ENCODE assay signal across 8 mouse cellular contexts in the genomic region with DNA sequence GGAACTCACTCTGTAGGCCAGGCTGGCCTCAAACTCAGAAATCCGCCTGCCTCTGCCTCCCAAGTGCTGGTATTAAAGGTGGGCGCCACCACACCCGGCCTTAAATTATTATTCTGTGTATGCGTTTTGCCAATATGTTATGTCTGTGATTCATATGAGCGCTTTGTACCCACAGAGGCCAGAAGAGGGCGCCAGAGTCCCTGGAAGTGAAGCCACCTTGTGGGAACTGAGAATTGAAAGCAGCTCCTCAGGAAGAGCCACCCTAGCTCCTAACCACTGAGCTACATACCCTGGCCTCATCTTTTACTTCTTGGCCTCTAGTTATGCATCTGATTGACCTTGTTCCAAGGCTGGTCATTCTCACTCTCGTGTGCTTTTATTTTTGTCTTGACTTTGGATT. TPM values are rescaled to one million over a fixed set of nuclear protein-coding genes. Genes with fewer than 3 reads are reported as not detected.
A peak's percentile ranks its signal among the peaks of the same experiment; 100 is the strongest.
DNase-seq lines count a peak whose midpoint lies in the region; ATAC-seq and TF ChIP-seq lines count a peak whose summit lies in the region.

No protein-coding gene starts in this region.

- WGBS in neural tube, embryonic 15.5 days = 31% methylated on average over 7 of the region's 7 CpGs
- 29% methylated on average over 7 of the region's 7 CpGs for WGBS in kidney, postnatal 0 days
- 18% methylated on average over 7 of the region's 7 CpGs for WGBS in liver, embryonic 14.5 days (ENCODE audit: insufficient replicate concordance)

- peaks cover 12% of the 10 kb centered on the region; the same call in 1 of the 2 replicates for H3K4me1 ChIP-seq in neural tube, embryonic 15.5 days
- H3K4me1 ChIP-seq in kidney, postnatal 0 days (replicated peaks; ENCODE audit: insufficient read depth, low read length) = peaks cover under 1% of the 10 kb centered on the region; the same call in 1 of the 2 replicates
- peaks cover 0 to 4% of the 10 kb centered on the region in 2 experiments; a peak in 2 of 4 replicates for H3K4me1 ChIP-seq in liver, embryonic 14.5 days (replicated peaks; ENCODE audit: control insufficient read depth in 2 of 2, insufficient read depth in 2 of 2, low read length in 1 of 2)

- no peak overlapping the region for H3K4me3 ChIP-seq in neural tube, embryonic 15.5 days (replicated peaks)
- no peak overlapping the region for H3K4me3 ChIP-seq in kidney, postnatal 0 days (replicated peaks; ENCODE audit: low read depth, low read length)
- no peak overlapping the region for H3K4me3 ChIP-seq in liver, embryonic 14.5 days (ENCODE audit: insufficient read depth in 1 of 2, low read depth in 2 of 2, low read length in 2 of 2)

- no peak for ATAC-seq in neural tube, embryonic 15.5 days (ENCODE audit: low FRiP score)
- ATAC-seq in frontal cortex, adult (ENCODE audit: low TSS enrichment) = peak; percentile 51; the same call in 1 of the 2 replicates
- ATAC-seq in kidney, postnatal 0 days (replicated peaks; ENCODE audit: low FRiP score, low read depth) = no peak
- no peak for ATAC-seq in liver, embryonic 14.5 days (ENCODE audit: insufficient read depth)

- no peak overlapping the region for H3K27ac ChIP-seq in neural tube, embryonic 15.5 days (replicated peaks)
- H3K27ac ChIP-seq in kidney, postnatal 0 days = no peak overlapping the region
- H3K27ac ChIP-seq in liver, embryonic 14.5 days = no peak overlapping the region

- no peak overlapping the region for H3K9ac ChIP-seq in neural tube, embryonic 15.5 days (replicated peaks)
- H3K9ac ChIP-seq in kidney, postnatal 0 days (ENCODE audit: low read depth, low read length) = no peak overlapping the region
- no peak overlapping the region for H3K9ac ChIP-seq in liver, embryonic 14.5 days (replicated peaks)

- peak; percentile 68 for DNase-seq in neural tube, embryonic 10.5 days (ENCODE audit: extremely low spot score, low spot score)
- peak; percentile 83 for DNase-seq in brain, adult 2 months (ENCODE audit: low read depth, low spot score)
- DNase-seq in kidney, postnatal 0 days (ENCODE audit: low spot score) = peak; percentile 84
- DNase-seq in liver, embryonic 14.5 days (ENCODE audit: low read depth in 3 of 3, low spot score in 3 of 3) = peak; percentile 62 to 65 (median 63)
- DNase-seq in right cerebral cortex, postnatal 10 days (ENCODE audit: low spot score in 2 of 2) = peak; percentile 66 to 83
- DNase-seq in urinary bladder, postnatal 25 days (ENCODE audit: low spot score) = peak; percentile 75

- no peaks in the 10 kb centered on the region for H3K9me3 ChIP-seq in neural tube, embryonic 15.5 days (replicated peaks)
- H3K9me3 ChIP-seq in kidney, postnatal 0 days (replicated peaks; ENCODE audit: low read length) = no peaks in the 10 kb centered on the region
- no peaks in the 10 kb centered on the region for H3K9me3 ChIP-seq in liver, embryonic 14.5 days (ENCODE audit: control insufficient read depth, low read length)

- H3K4me2 ChIP-seq in neural tube, embryonic 15.5 days = no peak overlapping the region
- H3K4me2 ChIP-seq in kidney, postnatal 0 days (ENCODE audit: low read length) = no peak overlapping the region
- H3K4me2 ChIP-seq in liver, embryonic 14.5 days (ENCODE audit: low read depth) = no peak overlapping the region

- no peak for TF ChIP-seq EP300 in liver, embryonic 14.5 days (IDR thresholded peaks at IDR 0.05; ENCODE audit: low read depth)

- H3K27me3 ChIP-seq in neural tube, embryonic 15.5 days (replicated peaks) = no peaks in the 10 kb centered on the region
- H3K27me3 ChIP-seq in kidney, postnatal 0 days (ENCODE audit: insufficient read depth, low read length) = no peaks in the 10 kb centered on the region
- no peaks in the 10 kb centered on the region for H3K27me3 ChIP-seq in liver, embryonic 14.5 days (ENCODE audit: control insufficient read depth, insufficient read depth, low read length)

- no peaks in the 10 kb centered on the region for H3K36me3 ChIP-seq in neural tube, embryonic 15.5 days
- no peaks in the 10 kb centered on the region for H3K36me3 ChIP-seq in kidney, postnatal 0 days (ENCODE audit: insufficient read depth, low read length)
- no peaks in the 10 kb centered on the region for H3K36me3 ChIP-seq in liver, embryonic 14.5 days (replicated peaks; ENCODE audit: control insufficient read depth, insufficient read depth, low read depth)

- peak; percentile 94 for TF ChIP-seq CTCF in kidney, postnatal 0 days (IDR thresholded peaks at IDR 0.05; ENCODE audit: low read depth)
- TF ChIP-seq CTCF in liver, embryonic 14.5 days (IDR thresholded peaks at IDR 0.05; ENCODE audit: low read depth) = peak; percentile 86

RNA-seq across cellular contexts. Expression of gene Ifit2, which starts 2.5 kb away (rescaled TPM):
- 6.1 and 7.5 TPM in 2 replicates for polyA plus RNA-seq in neural tube, embryonic 15.5 days (2015; fragmentation: Nextera tagmentation; extraction: Ambion mirVana)
- polyA plus RNA-seq in kidney, postnatal 0 days (2015; fragmentation: Nextera tagmentation; extraction: Ambion mirVana) = 12.0 and 12.3 TPM in 2 replicates
- polyA plus RNA-seq in liver, embryonic 14.5 days (2012; rRNA removed) = 0.75 and 2.1 TPM in 2 replicates
- polyA plus RNA-seq in liver, embryonic 14.5 days (2014; fragmentation: Nextera tagmentation; extraction: Ambion mirVana) = 2.8 and 3.5 TPM in 2 replicates

RNA-seq across cellular contexts. Expression of gene Lipa, which starts 20.7 kb away (rescaled TPM):
- 22.4 and 24.7 TPM in 2 replicates for polyA plus RNA-seq in neural tube, embryonic 15.5 days (2015; fragmentation: Nextera tagmentation; extraction: Ambion mirVana)
- 48.0 and 51.4 TPM in 2 replicates for polyA plus RNA-seq in kidney, postnatal 0 days (2015; fragmentation: Nextera tagmentation; extraction: Ambion mirVana)
- polyA plus RNA-seq in liver, embryonic 14.5 days (2012; rRNA removed) = 19.3 and 22.7 TPM in 2 replicates
- polyA plus RNA-seq in liver, embryonic 14.5 days (2014; fragmentation: Nextera tagmentation; extraction: Ambion mirVana) = 40.4 and 44.2 TPM in 2 replicates

RNA-seq across cellular contexts. Expression of gene Ifit3, which starts 35.4 kb away (rescaled TPM):
- 2.1 and 3.1 TPM in 2 replicates for polyA plus RNA-seq in neural tube, embryonic 15.5 days (2015; fragmentation: Nextera tagmentation; extraction: Ambion mirVana)
- polyA plus RNA-seq in kidney, postnatal 0 days (2015; fragmentation: Nextera tagmentation; extraction: Ambion mirVana) = 18.3 and 22.9 TPM in 2 replicates
- 0.54 and 1.1 TPM in 2 replicates for polyA plus RNA-seq in liver, embryonic 14.5 days (2012; rRNA removed)
- polyA plus RNA-seq in liver, embryonic 14.5 days (2014; fragmentation: Nextera tagmentation; extraction: Ambion mirVana) = 0.79 and 1.3 TPM in 2 replicates

RNA-seq across cellular contexts. Expression of gene Ifit1bl1, which starts 53.8 kb away (rescaled TPM):
- polyA plus RNA-seq in neural tube, embryonic 15.5 days (2015; fragmentation: Nextera tagmentation; extraction: Ambion mirVana) = 1.6 and 1.7 TPM in 2 replicates
- 0.78 and 1.7 TPM in 2 replicates for polyA plus RNA-seq in kidney, postnatal 0 days (2015; fragmentation: Nextera tagmentation; extraction: Ambion mirVana)
- polyA plus RNA-seq in liver, embryonic 14.5 days (2012; rRNA removed) = 0.05 and 0.12 TPM in 2 replicates
- polyA plus RNA-seq in liver, embryonic 14.5 days (2014; fragmentation: Nextera tagmentation; extraction: Ambion mirVana) = 0.10 and 0.28 TPM in 2 replicates

RNA-seq across cellular contexts. Expression of gene Ifit3b, which starts 59.8 kb away (rescaled TPM):
- polyA plus RNA-seq in neural tube, embryonic 15.5 days (2015; fragmentation: Nextera tagmentation; extraction: Ambion mirVana) = 0.51 and 0.59 TPM in 2 replicates
- 4.1 and 5.1 TPM in 2 replicates for polyA plus RNA-seq in kidney, postnatal 0 days (2015; fragmentation: Nextera tagmentation; extraction: Ambion mirVana)
- polyA plus RNA-seq in liver, embryonic 14.5 days (2012; rRNA removed) = 0.12 and 0.21 TPM in 2 replicates
- polyA plus RNA-seq in liver, embryonic 14.5 days (2014; fragmentation: Nextera tagmentation; extraction: Ambion mirVana) = 0.11 and 0.24 TPM in 2 replicates
